Mouse (Mus musculus): ENCODE measurements around the gene Psap. TPM values are rescaled to one million over a fixed set of nuclear protein-coding genes. Genes with fewer than 3 reads are reported as not detected.

Gene Psap
- 307 and 324 TPM in 2 replicates for polyA plus RNA-seq (2012; ENCODE audit: low replicate concordance)

GRCm38 (mm10) chr10:60277207-60278005 lies at the start of gene Psap:
Gene Psap, plus strand, starts transcription at chr10:60277627.

GRCm38 (mm10) chr10:60346701-60347405 lies 69.4 kb downstream of the Psap start, which contains the start of gene Vsir:
Gene Vsir, plus strand, starts transcription at chr10:60346851.

Other genes starting within 250 kb of the Psap start
- 0.32 and 0.72 TPM in 2 replicates for gene Spock2, start 171.4 kb upstream of the Psap start, polyA plus RNA-seq (2012; ENCODE audit: low replicate concordance)
- 22.8 and 31.1 TPM in 2 replicates for gene Chst3, start 58.4 kb upstream of the Psap start, polyA plus RNA-seq (2012; ENCODE audit: low replicate concordance)
- gene Vsir, start 69.2 kb downstream of the Psap start, polyA plus RNA-seq (2012; ENCODE audit: low replicate concordance): 88.1 and 170 TPM in 2 replicates
- gene Gm17455, start 122.1 kb downstream of the Psap start, polyA plus RNA-seq (2012; ENCODE audit: low replicate concordance): 0.28 and 0.80 TPM in 2 replicates